Mouse (Mus musculus) megakaryocyte, embryonic 14.5 days (primary cell): ENCODE data around the gene Fgfr2. TPM values are rescaled to one million over a fixed set of nuclear protein-coding genes. Genes with fewer than 3 reads are reported as not detected.

Source experiments
- H3K27me3 ChIP-seq: replicated peaks from 2 replicates; pipeline ENCODE3; 2012; ENCODE audit warnings: inconsistent platforms
- H3K36me3 ChIP-seq: replicated peaks from 2 replicates; pipeline ENCODE3; 2012; ENCODE audit warnings: low read length, inconsistent platforms, mixed read lengths
- H3K4me1 ChIP-seq: 2 replicates; pipeline ENCODE4 v1.6.1; 2012; ENCODE audit warnings: inconsistent platforms
- H3K4me3 ChIP-seq: replicated peaks from 2 replicates; pipeline ENCODE3; 2012; ENCODE audit warnings: moderate library complexity, mild to moderate bottlenecking, inconsistent platforms
- H3K9me3 ChIP-seq: 2 replicates; pipeline ENCODE4 v1.6.1; 2012; ENCODE audit warnings: inconsistent platforms
- FLI1 ChIP-seq: IDR thresholded peaks from 2 replicates; pipeline ENCODE4 v1.6.1; 2012; ENCODE audit warnings: low read length, inconsistent platforms, mixed read lengths
- GATA1 ChIP-seq: IDR thresholded peaks from 3 replicates; pipeline ENCODE4 v1.6.1; 2012; ENCODE audit warnings: mixed read lengths, low read length, inconsistent platforms, borderline replicate concordance
- polyA plus RNA-seq: library from polyadenylated mRNA; stranded (reverse); fragments of >175 nt; gene quantifications from 2 replicates; pipeline ENCODE4 v1.2.3, GENCODE M21; 2012; ENCODE audit warnings: low replicate concordance; ENCODE audit not compliant: insufficient read depth

The Fgfr2 gene
- polyA plus RNA-seq, 1 experiment, result 0.45 TPM

DNA sequence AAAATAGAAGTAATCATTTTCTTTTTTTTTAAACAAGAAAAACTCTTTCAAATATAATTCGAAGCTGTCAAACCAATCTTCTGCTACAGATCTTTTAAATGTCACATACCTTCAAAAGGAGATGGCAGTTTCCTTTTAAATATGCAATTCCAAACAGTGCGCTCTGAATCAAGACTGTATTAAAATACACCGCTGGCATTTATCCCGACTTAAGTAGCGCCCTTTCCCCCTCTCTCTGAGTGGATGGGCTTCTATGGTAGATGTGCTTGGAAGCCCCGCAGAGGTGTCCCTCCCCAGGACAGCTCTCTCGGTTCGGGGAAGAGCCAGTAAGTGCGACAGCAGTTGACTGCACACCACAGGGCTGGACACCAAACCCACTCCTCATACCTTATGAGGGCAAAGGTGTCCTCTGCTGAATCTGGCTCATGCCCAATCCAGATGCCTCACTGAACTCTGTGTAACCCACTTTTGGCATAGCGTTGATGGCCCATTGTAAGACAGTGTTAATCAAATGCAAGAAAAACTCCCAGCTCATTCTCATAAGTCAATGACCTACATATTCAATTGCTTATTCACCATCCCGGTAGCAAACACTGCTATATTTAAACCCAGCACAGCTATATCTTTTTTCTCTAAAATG, 33.4 kb downstream of the Fgfr2 start:
- H3K36me3 ChIP-seq, result peaks cover 55% of the 10 kb centered on the region
- TF ChIP-seq GATA1 (no peak), FLI1 (no peak)
- no peak overlapping the region for H3K4me3 ChIP-seq
- no peaks in the 10 kb centered on the region for H3K9me3 ChIP-seq
- no peaks in the 10 kb centered on the region for H3K27me3 ChIP-seq
- peaks cover 63% of the 10 kb centered on the region for H3K4me1 ChIP-seq

GRCm38 (mm10) chr7:133088830-133089261, 34.3 kb downstream of the Fgfr2 start:
- H3K36me3 ChIP-seq, result peaks cover 56% of the 10 kb centered on the region
- peaks cover 67% of the 10 kb centered on the region for H3K4me1 ChIP-seq
- TF ChIP-seq FLI1, result no peak
- no peak for TF ChIP-seq GATA1
- H3K4me3 ChIP-seq, result no peak overlapping the region
- H3K27me3 ChIP-seq, result no peaks in the 10 kb centered on the region
- H3K9me3 ChIP-seq, result no peaks in the 10 kb centered on the region

DNA sequence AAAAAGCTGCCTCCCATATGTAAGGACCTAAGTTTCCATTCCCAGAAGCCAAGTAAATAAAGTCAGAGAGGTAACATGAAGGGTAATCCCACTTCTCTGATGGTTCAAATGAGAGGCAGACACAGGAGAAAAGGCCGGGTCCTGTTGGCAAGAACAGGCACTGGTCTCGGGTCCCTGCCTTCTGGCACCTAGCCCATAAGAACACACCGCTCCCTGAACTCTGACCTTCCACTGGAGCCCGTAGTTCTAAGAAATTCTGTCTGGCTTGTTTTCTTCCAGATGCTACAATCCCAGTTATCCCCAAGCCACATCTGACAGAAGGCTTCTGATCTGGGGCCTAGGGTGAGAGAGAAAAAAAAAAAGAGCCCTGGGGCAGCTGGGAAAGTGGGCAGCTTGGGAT, 34.7 kb downstream of the Fgfr2 start:
- H3K9me3 ChIP-seq, result no peaks in the 10 kb centered on the region
- peaks cover 68% of the 10 kb centered on the region for H3K4me1 ChIP-seq
- TF ChIP-seq FLI1, result no peak
- no peak for TF ChIP-seq GATA1
- no peaks in the 10 kb centered on the region for H3K27me3 ChIP-seq
- H3K4me3 ChIP-seq, result no peak overlapping the region
- peaks cover 55% of the 10 kb centered on the region for H3K36me3 ChIP-seq

GRCm38 (mm10) chr7:133085408-133085807, 37.7 kb downstream of the Fgfr2 start:
- Histone ChIP-seq H3K36me3 (peaks cover 65% of the 10 kb centered on the region), H3K4me1 (peaks cover 67% of the 10 kb centered on the region), H3K4me3 (no peak overlapping the region), H3K9me3 (no peaks in the 10 kb centered on the region), H3K27me3 (no peaks in the 10 kb centered on the region)
- no peak for TF ChIP-seq GATA1

DNA sequence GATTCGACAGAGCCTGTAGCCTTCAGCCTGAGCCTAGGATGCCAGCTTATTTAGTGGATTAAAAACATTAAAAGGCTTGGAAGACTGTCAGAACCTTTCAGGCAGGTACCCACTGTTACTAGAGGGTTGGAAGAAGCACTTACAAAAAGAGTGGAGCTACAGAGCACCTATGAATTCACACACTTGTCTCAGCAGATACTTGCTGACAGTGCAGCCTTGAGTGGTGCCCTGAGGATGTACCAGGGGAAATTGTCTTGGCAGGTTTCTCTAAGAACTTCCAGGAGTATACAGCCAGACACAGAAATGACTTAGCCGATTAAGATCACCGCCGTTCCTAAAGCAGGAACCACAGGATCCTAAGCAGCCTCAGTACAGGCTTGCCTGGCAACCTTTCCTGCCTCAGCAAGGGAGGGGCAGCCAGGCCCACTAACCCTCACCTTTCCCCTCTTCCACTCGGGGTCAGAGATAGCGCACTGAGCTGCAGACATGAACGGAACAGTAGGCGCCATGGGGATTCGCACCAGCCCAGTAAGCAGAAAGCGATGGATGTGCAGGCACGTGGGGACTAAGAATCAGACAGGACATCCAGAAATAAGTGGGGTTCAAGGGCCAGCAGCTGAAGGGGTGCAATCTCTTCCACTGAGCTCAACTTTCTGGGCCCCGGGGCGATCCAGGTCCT, 39.1 kb downstream of the Fgfr2 start:
- no peak overlapping the region for H3K4me3 ChIP-seq
- no peaks in the 10 kb centered on the region for H3K9me3 ChIP-seq
- H3K4me1 ChIP-seq, result peaks cover 71% of the 10 kb centered on the region
- TF ChIP-seq FLI1 (no peak), GATA1 (no peak)
- H3K36me3 ChIP-seq, result peaks cover 79% of the 10 kb centered on the region
- no peaks in the 10 kb centered on the region for H3K27me3 ChIP-seq

DNA sequence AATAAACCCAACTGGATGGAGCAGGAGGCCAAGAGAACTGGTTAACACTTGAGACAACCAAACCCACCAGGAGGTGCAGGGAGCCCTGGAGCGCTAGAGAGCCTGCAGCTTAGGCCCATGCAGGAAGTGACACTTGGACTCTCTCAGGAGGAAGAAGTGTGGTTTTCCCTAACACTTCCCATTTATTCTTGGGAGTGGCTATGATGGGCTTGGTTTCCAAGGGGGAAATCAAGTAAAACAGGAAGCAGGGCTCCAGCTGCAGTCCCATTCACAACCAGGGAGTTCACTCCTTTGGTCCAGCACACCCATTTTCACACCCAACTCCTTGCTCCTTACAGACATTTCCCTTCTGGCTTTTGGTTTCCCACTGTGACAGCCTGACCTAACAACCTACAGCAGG, 44.2 kb downstream of the Fgfr2 start:
- Histone ChIP-seq H3K36me3 (peaks cover 90% of the 10 kb centered on the region), H3K27me3 (no peaks in the 10 kb centered on the region), H3K4me1 (peaks cover 60% of the 10 kb centered on the region), H3K9me3 (no peaks in the 10 kb centered on the region), H3K4me3 (no peak overlapping the region)
- TF ChIP-seq GATA1, result no peak
- no peak for TF ChIP-seq FLI1

- Histone ChIP-seq H3K36me3 (peaks cover 91% of the 10 kb centered on the region), H3K27me3 (no peaks in the 10 kb centered on the region), H3K4me1 (peaks cover 59% of the 10 kb centered on the region), H3K4me3 (no peak overlapping the region), H3K9me3 (no peaks in the 10 kb centered on the region)
- TF ChIP-seq GATA1 (no peak), FLI1 (no peak)
Measured at GRCm38 (mm10) chr7:133074462-133075133, 48.6 kb downstream of the Fgfr2 start.

- Histone ChIP-seq H3K27me3 (no peaks in the 10 kb centered on the region), H3K4me3 (no peak overlapping the region), H3K36me3 (peaks cover 91% of the 10 kb centered on the region), H3K9me3 (no peaks in the 10 kb centered on the region), H3K4me1 (peaks cover 48% of the 10 kb centered on the region)
- TF ChIP-seq FLI1 (no peak), GATA1 (no peak)
Measured at GRCm38 (mm10) chr7:133073147-133073651, 50.0 kb downstream of the Fgfr2 start.

- peaks cover 93% of the 10 kb centered on the region for H3K36me3 ChIP-seq
- H3K4me3 ChIP-seq, result no peak overlapping the region
- TF ChIP-seq GATA1, result no peak
- TF ChIP-seq FLI1, result no peak
- H3K9me3 ChIP-seq, result no peaks in the 10 kb centered on the region
- H3K27me3 ChIP-seq, result no peaks in the 10 kb centered on the region
- peaks cover 49% of the 10 kb centered on the region for H3K4me1 ChIP-seq
Measured at GRCm38 (mm10) chr7:133072535-133072934, 50.6 kb downstream of the Fgfr2 start.
